Mouse (Mus musculus) spleen, adult 2 months (tissue): Measurements from ENCODE around the gene Akt1s1.
A peak's percentile ranks its signal among the peaks of the same experiment; 100 is the strongest.

Experiments used
- CTCF ChIP-seq: fragments of 200-500 bp; IDR thresholded peaks from 2 replicates; pipeline ENCODE4 v1.5.1; 2011; ENCODE audit warnings: mild to moderate bottlenecking, inconsistent platforms; ENCODE audit not compliant: insufficient read depth, insufficient read length, insufficient replicate concordance; ENCODE audit errors: extremely low read depth
- POLR2A ChIP-seq: fragments of 200-500 bp; IDR thresholded peaks from 2 replicates; pipeline ENCODE4 v1.6.1; 2011; ENCODE audit warnings: low read depth, low read length, inconsistent platforms

- TF ChIP-seq CTCF (no peak), POLR2A (peak; percentile 17)
These were observed 9.2 kb upstream of the Akt1s1 start for GRCm38 (mm10) chr7:44839491-44840191.
